Mouse (Mus musculus) gastrocnemius, postnatal 25 days (tissue): ENCODE data around the gene Ccdc103. TPM values are rescaled to one million over a fixed set of nuclear protein-coding genes. Genes with fewer than 3 reads are reported as not detected.

Source experiments
- DNase-seq: peaks from one replicate; pipeline ENCODE4 v3.0.0; 2022
- long read RNA-seq, 2 experiments: library from polyadenylated mRNA; stranded (forward); transcript quantifications; one replicate each; pipeline ENCODE4 v2.0.0; 2021
- total RNA-seq, 2 experiments: library from RNA; stranded (reverse); gene quantifications; 1 replicate in 1 of 2; 2 replicates in 1 of 2; pipeline ENCODE4 v1.2.3; 2021

Ccdc103 gene
- total RNA-seq = not detected
- long read RNA-seq, experiment 1 = 0 reads
- long read RNA-seq, experiment 2 = 0 reads

DNA sequence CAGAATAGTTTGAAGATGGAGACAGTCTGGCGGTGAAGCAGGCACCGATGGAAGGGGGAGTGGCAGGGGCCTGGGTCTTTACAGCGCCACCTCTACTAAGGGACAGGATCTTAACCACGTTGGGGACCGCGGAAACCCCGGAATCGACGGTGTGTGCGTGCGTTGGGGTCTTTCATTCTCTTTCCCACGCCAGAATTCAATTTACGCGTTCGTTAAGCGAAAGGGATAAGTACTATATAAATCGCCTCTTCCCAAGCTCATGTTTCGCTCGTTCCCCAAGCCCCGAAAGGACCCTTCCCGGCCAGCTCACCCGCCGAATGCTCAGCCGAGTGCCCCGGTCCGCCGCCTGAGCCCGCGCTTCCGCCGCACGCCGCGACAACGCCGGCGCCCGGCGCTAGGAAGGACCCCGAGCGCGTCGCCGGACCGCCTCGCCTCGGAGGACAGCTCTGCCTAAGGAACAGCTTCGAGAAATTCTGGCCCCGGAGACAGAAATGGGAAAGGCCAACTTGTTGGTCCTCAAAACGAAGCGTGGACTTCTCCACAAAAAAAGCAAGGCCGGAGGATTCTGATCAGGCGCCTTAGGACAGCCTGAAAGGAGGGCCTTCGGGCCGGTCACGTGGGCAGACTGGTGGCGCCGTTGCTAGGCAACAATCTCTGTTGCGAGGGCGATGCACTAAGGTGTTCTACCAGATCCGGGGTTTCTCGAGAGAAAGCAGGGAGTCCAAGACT is at the start of gene Ccdc103, which contains the start of gene Eftud2:
Gene Ccdc103, plus strand, starts transcription at position 620 of the 729 bp plus-strand sequence.
Gene Eftud2, minus strand, starts transcription at position 401 of the 729 bp plus-strand sequence.
- peak; percentile 83 for DNase-seq

DNA sequence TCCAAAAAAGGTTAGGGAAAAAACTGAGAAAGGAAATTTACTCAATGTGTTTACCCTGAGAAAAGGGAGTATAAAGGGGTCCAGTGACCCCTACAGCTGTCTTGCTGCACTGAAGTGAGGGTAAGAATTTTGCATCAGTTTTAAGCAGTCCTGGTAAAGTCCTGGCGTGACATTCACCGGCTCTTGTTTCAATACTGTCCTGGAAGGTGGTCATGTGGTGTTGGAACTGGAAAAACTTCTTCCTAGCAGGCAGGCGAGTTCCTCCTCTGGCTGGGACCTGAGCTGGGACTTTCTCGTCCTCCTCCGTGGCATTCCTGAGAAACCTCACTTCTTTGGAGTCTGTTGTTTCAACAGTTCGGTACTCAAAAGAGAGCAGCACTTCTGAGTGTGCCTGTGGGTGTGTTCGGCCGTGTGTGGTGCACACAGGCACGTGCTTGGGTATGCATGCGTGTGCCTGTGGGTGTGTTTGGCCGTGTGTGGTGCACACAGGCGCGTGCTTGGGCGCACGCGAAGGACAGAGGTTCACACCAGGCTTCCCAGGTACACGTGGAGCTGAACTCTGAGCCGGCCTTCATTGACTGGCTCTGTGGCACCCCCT is 48.2 kb upstream of the Ccdc103 start:
- DNase-seq = no peak

DNA sequence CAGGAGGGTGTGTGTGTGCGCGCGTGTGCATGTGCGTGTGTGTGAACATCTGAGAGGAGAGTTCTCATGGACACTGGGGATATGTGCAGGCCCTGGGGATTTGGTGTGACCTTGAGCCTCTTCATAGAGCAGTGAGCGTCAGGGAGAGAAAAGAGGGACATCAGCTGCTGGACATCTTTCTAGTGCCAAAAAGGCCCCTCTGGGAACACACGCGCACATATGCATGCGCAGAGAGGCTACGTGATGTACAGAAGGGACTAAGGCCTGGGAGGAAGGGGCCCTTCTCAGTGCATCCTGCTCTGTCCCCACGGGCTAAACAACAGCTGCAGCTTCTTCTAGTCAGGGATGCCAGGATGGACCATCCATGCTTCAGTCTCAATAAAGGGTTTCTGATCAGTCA is 46.8 kb upstream of the Ccdc103 start:
- DNase-seq = peak; percentile 57

DNA sequence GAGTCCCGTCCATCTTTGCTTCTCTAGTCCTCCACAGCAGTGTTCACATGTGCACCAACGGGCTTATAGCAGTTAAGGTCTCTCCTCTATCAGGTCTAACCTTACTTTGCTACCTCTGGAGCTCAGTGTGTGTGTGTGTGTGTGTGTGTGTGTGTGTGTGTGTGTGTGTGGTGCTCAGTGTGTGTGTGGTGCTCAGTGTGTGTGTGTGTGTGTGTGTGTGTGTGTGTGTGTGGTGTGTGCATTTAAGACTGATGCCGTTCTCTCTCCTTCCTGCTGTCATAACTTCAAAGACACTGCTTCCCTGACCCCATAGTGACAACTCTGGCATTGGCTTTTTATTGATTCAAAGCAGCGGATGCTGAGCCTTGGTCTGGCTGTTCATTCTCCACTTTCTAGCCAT is 45.5 kb upstream of the Ccdc103 start, which contains the start of gene Higd1b:
Gene Higd1b, plus strand, starts transcription at position 301 of the 400 bp plus-strand sequence.
- DNase-seq = no peak

DNA sequence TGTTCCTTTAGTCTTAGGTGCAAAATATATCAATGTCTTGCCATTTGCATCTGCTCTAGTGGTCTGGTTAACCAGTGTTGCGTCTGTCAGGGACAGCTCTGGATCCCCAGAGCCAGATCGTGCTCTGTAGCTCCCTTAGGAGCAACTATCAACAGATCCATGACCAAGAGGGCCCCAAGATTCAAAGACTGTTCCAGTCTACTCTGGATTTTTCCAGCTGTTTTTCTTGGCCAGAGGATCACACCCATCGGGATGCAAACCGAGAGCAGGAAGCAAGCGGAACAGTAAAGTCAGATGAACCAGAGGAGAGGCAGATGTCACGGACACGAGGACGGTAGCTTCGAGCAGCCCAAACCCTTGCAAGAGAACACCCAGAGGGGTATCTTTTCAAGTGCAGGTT is 44.9 kb upstream of the Ccdc103 start:
- DNase-seq = no peak

DNA sequence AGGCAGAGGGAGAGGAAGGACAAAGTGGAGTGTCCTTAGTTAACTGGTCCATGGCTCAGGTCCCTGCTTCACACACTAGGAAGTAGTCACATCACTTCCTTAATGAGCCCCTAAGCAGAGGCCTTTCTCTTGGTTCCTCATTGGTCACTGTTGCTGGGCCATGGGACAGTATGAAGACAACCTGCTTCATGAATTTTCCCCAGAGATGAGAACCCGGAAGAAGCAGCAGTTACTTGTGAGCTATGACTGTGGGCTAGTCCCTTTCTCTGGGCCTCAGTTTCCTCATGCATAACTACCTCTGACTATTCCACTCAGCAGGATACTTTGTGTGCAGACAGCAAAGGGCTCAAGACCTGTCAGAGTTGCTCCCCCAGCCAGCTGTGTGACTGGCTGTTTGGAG is 43.6 kb upstream of the Ccdc103 start:
- DNase-seq = no peak

DNA sequence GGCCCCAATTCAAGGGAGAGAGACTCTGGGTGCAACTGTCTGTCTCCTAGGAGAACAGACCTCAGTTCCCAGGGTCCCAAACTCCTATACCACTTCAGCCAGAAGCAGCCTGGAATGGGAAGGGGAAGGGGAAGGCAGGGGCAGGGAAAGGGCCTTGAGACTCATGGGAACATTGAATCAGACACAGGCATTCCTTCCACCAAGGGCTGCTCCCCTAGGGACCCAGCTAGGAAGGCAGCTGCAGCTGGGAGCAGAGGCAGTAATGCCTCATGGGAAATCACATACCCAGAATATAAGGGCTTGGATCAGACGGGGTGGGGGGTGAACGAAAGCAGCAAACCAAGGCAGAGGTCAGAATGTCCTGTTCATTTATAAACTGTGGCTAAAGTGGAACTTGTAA is 42.9 kb upstream of the Ccdc103 start:
- DNase-seq = peak; percentile 61

DNA sequence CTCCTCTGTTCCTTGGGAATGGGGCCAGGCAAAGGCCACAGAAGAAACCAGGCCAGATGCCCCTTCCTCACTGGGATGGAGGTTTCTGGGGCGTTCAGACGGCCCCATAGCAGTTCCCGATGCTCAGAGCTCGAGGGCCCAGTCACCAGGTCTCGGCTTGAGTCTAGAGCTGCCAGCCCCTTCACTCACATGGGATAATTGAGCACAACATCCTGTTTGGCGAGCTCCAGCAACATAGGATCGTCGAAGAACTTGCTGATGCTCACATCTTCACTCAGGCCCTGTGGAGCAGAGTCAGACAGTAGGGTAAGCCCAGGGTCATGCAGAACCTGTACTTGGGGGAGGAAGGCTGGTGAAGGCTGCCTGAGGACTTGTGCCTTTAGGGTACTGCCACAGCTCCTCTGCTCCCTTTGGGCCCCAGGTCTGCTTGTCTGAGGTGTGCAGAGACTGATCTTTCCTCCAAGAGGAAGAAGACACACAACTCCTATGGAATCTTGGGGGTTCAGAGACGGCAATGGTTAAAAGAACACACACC is 42.3 kb upstream of the Ccdc103 start:
- DNase-seq = no peak

DNA sequence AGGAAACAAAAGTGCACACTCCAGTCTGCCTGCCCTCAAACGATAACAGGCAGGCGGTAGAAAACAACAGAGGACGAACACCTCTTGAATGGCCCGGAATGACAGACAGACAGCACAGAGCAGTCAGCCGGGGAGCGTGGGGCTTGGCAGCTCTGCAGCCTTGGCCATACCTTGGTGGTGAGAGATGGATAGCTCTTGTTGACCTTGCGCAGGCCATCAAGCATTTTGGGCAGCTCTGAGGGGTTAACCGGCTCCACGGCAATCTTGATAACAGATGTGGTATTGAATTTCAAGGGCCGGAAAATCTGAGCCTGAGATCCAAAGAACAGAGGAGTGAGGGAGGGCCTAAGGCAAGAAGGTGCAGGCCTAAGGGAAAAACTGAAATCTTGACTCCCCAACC is 35.1 kb upstream of the Ccdc103 start:
- no peak for DNase-seq

DNA sequence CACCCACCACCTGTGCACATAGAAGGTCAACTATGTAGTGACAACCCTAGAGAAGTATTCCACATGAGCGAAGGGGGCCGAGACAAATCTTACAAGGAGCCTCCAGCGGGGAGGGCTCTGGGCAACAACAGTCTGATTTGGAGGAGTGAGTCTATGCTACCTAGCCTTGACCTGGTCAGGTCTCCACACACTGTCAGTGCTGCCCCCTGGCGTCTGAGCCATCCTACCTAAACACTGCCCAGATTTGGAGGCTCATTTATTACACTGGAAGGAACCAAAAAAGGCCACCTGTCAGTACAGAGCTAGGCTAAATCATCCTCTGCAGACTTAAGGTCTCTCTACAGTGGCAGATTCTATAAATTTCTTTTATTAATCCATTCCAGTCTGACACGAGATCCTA is 29.1 kb upstream of the Ccdc103 start:
- DNase-seq = peak; percentile 38

DNA sequence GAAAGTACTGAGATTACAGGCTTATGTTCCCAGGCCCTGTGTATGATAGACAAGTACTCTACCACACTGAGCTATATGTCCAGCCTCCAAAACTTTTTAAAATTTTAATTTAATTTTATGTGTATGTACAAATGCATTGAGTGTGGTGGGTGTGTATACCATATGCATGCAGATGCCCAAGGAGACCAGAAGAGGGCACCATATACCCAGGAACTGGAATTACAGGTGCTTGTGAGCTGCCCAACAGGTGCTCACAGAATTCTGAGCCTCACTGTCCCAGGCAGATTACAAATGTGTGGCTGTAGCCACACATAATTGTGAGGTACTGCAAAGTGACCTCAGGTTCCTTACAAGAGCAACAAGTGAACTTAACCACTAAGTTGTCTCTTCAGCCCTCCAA is 27.2 kb upstream of the Ccdc103 start:
- DNase-seq = no peak

DNA sequence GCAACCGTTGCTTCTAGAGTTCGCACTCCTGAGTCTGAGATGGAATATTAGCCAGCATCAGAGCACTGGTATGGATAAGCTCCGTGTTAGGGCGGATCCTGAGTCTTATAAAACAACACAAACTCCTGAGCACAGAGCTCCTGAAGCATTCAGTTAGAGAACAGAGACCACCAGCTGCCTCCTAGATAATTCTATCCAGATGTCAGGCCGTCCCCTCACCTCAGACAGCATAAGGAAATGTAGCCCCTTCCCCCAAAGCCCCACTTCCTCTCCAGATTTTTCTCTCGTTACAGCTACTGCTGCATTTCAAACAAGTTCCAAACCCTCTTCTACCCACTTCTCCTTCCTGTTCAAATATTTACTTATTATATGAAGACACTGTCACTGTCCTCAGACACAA is 25.1 kb upstream of the Ccdc103 start:
- DNase-seq = no peak

DNA sequence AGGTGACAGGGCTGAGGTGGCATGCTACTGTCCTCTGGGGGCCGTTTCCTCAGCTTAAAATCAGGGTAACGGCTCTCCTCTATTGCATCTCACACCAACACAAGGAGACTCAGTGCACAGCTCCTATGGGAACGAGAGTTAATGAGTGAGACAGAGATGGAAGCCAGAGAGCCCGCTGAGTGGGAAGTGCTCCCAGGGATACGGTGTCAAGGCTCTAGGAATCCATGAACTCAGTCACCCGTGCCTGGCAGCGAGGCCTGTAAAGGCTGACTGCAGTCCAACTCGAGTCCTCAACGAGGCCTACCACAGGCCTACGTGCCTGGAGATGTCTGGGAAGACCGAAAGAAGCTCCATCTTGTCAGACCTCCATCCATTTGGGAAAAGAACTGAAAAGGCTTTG is 22.1 kb upstream of the Ccdc103 start:
- peak; percentile 33 for DNase-seq

DNA sequence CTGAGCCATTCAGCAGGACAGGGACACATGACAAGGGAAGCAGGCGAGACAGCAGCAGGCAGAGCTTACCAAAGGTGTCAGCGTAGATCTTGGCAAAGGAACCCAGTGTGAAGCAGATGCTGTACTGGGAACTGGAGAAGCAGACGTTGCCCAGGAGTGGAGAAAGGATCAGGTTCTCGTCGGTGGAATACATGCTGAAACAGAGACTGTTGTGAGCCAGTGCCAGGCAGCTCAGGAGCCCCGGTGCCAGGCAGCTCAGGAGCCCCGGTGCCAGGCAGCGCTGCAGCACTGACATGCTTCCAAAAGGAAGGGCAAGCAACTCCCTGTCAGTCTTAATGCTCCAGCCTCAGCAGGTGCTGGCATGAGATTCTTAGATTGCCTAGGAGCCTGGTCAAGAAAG is 21.1 kb upstream of the Ccdc103 start:
- peak; percentile 75 for DNase-seq

DNA sequence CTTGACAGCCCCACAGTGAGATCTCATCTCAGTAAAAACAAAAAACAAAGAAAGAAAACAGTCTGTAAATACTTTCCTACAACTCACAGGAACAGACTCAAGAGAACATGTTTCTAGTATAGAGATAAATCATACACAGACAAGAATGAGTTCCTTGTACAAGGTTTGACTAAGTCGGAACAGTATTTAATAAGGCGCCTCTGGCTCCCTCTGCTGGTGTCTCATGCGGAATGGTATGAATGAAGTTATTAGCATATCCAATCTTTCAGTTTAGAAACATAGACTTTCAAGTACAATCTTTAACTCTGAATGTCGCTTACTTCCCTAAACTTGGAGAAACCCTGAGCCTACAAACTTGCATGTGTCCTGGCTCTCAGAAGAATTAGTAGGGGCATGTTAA is 16.7 kb upstream of the Ccdc103 start:
- DNase-seq = no peak

DNA sequence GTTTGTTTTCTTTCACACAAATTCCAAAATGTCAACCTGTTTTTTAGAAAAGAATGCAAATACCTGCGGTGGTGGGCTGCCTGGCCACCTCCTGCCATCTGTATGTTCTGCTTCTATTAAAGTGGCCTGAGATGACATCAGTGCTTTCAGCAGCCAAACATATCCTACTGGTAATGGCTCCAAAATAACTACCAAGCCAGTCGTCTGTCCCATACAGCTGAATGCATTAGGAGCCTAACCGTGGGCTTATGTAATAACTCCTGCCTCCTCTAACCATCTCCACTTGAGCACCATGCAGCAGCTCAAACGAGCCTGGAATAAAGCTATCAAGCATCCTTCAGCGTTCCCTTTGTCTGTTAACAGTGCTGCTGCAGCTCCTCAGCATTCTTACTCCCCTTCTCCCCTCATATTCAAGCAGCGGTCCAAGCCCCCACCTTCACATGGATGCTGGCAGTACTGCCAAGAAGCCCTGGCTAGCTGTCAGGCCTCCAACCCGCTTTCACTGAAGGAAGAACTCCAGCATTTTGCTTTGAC is 6.1 kb upstream of the Ccdc103 start:
- DNase-seq = no peak

DNA sequence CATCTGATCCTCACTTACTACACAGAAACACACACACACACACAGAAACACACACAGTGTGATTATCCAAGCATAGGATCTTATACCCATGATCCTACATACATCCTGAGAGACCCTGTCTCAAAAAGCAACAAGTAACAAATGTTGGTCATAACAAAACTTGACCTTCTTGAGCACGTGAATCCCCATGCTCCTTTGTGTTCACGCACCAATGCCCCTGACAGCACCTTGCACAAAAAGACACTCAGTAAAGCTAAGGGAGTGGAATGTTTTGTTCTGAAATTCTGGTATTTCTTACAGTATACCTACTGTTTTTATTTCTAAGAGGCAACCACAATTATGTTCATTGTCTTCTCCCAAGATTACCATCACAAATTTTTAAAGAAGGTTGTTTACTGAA is 1.4 kb upstream of the Ccdc103 start:
- DNase-seq = no peak

DNA sequence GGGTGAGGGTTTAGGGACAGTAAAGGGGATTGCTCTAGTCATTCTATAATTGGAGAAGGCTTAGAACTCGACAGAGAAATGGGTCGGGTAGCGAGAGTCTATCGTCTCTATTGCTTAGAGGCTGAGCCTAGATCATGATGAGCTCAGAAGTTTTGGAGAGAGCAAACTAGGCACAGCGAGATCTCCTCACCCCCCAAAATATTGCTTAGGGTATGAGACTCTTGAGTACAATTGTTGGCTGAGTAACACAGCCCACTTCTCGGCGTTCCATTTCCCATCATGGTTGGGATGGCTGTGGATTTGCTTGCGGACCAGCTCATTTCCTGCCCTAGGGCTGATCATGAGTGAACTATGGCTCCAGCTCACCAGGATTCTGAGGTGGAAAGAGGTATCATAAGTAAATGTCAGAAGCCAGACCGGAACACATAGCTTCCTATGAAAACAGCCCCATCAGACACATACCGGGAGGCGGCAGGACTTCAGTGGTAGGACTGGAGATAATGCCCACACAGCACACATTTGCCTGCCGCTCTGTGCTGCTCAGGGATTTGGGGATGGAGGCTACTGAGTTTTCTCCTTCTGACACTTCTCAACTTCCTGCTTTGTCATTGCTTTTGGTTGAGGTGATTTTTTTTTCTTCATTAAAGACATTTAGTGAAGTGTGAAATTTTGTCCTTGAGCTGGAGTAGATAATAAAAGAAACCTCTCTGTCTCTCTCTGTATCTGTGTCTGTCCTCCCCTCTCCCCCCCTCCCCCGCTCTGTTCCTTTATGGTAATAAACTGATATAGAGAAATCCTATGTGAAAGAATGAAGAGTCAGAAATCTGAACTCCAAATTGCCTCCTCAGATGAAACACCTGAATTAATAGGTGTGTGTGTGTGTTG is 552 bp downstream of the Ccdc103 start:
- no peak for DNase-seq

DNA sequence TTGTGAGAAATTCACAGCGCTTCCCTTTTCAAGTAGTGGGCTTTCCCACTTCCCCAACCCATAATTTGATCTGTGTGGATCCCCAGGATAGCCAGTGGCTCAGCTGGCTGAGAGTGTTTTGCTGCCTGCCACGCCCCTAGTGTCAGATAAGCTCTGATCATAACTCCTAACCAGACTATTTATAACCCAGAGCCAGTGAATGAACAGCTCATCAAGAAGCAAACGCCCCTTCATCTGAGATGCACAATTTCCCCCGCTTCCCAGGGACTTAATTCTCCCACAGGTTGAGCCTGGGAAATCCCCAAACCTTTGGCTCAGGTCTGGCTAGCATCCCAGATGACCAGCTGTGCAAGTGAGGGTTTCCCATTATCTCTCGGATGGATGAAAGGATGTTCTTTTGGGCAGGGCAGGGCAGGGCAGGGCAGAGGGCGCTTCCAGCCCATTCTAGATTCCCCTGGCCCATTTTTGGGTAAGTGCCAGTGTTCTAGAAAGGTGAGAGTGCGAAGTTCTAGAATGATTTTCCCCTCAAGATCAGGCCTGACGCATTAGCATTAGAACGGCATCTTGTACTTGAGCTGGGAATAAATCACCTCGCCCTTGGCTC is 3.7 kb downstream of the Ccdc103 start, which contains the start of gene Fam187a:
Gene Fam187a, plus strand, starts transcription at position 554 of the 604 bp plus-strand sequence.
- DNase-seq = no peak

DNA sequence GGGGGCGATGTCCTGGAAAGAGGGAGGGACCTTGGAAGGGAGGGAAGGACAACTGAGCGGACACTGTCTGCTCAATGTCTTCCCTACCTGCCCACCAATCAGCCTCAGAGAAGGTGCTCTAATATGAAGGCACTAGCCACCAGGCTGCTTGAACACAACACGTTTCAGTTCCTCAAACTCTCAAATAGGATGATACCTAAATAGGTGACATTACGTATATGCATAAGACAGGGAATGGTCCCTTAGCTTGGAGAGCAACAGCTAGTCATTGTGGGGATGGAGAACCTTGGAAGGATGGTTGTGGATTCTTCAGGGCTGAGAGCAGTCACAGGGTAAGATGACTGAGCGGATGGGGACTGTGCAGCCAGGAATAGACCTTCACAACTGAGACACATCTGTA is 6.4 kb downstream of the Ccdc103 start:
- DNase-seq = no peak

DNA sequence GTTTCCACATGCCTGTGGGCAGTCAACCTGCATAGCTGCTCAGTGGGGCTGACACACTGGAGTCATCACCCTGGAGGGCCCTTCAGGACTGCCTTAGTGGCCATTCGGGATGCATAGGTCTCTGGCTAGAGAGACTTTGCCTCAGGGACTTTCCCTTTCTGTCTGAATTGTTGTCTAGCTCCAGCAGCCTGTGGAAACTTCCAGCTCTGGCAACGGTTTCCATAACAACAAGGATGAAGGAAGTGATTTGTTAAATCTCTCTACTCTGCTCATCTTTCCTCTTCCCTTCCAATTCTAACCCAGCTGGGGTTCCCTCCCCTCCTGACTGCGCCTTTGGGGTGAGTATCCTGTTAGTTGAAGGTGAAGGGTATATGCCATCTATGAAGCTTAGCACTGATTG is 7.1 kb downstream of the Ccdc103 start:
- no peak for DNase-seq

DNA sequence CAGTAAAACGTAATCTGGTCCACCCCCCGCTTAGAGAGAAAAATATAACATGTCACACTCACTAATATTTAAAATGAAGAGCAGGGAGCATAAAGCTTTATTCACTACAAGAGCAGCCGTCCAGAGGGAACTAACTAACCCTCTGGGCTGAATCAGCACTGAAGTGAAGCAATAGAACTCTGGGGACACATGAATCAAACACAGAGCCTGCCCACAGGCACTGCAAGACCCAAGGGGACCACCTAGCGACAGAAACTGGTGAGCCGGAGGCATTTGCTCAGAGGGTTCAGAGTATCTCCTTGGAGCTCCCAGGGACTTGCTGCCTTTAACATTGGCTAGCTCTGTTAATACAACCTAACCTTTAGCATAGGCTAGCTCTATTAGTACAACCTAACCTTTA is 9.1 kb downstream of the Ccdc103 start:
- DNase-seq = no peak
